Mouse (Mus musculus) intestine, embryonic 15.5 days (tissue): ENCODE measurements around the gene Adamts10. TPM values are rescaled to one million over a fixed set of nuclear protein-coding genes. Genes with fewer than 3 reads are reported as not detected.

Experiments used
- polyA plus RNA-seq: library from polyadenylated mRNA; unstranded; fragments of >200 nt; fragmentation: Nextera tagmentation; extraction: Ambion mirVana; gene quantifications from 2 replicates; pipeline ENCODE4 v1.2.1, GENCODE M21; 2015

Adamts10 gene
- polyA plus RNA-seq, 1 experiment from 2014 or later = 37.6 TPM

Other genes with a start within 250 kb of the Adamts10 start
- 9.6 and 9.9 TPM in 2 replicates for gene Zfp955b, start 234.7 kb upstream of the Adamts10 start, polyA plus RNA-seq
- gene Zfp81, start 165.3 kb upstream of the Adamts10 start, polyA plus RNA-seq = 7.0 and 7.3 TPM in 2 replicates
- gene Zfp101, start 129.6 kb upstream of the Adamts10 start, polyA plus RNA-seq = 11.3 and 13.1 TPM in 2 replicates
- gene Actl9, start 91.3 kb upstream of the Adamts10 start, polyA plus RNA-seq = not detected in 2 replicates
- 3.8 and 3.9 TPM in 2 replicates for gene Myo1f, start 31.5 kb downstream of the Adamts10 start, polyA plus RNA-seq
- gene Zfp414, start 104.9 kb downstream of the Adamts10 start, polyA plus RNA-seq = 37.0 and 37.7 TPM in 2 replicates
- gene Pram1, start 113.9 kb downstream of the Adamts10 start, polyA plus RNA-seq = 0.53 and 0.90 TPM in 2 replicates
- gene Hnrnpm, start 162.7 kb downstream of the Adamts10 start, polyA plus RNA-seq = 276 and 325 TPM in 2 replicates
- gene March2, start 194.5 kb downstream of the Adamts10 start, polyA plus RNA-seq = 49.4 and 52.7 TPM in 2 replicates
- gene Rab11b, start 236.3 kb downstream of the Adamts10 start, polyA plus RNA-seq = 206 and 218 TPM in 2 replicates